Mouse (Mus musculus) liver, postnatal 0 days (tissue): ENCODE results near the gene Slc35c2. TPM values are rescaled to one million over a fixed set of nuclear protein-coding genes. Genes with fewer than 3 reads are reported as not detected.

Source experiments
- ATAC-seq: fragments of 200-750 bp; cut with Nextera tagmentation; 2 replicates; pipeline ENCODE4 v1.8.0; 2017; ENCODE audit warnings: mild to moderate bottlenecking, moderate library complexity
- DNase-seq: peaks from one replicate; pipeline ENCODE4 v3.0.0-alpha.2; 2016
- H3K27ac ChIP-seq: fragments of 300-500 bp; sonication (generic); 2 replicates; pipeline ENCODE4 v1.5.1; 2014; ENCODE audit warnings: antibody characterized with exemption, moderate library complexity, mild to moderate bottlenecking, low read depth
- H3K27me3 ChIP-seq: fragments of 300-500 bp; sonication (generic); 2 replicates; pipeline ENCODE4 v1.6.1; 2014; ENCODE audit warnings: low read length, control low read depth, mixed read lengths; ENCODE audit not compliant: insufficient read depth
- H3K36me3 ChIP-seq: fragments of 300-500 bp; sonication (generic); replicated peaks from 2 replicates; pipeline ENCODE4 v1.6.1; 2014; ENCODE audit warnings: mild to moderate bottlenecking, control low read depth, low read length, moderate library complexity, mixed read lengths; ENCODE audit not compliant: insufficient read depth
- H3K4me1 ChIP-seq: fragments of 300-500 bp; sonication (generic); 2 replicates; pipeline ENCODE4 v1.6.1; 2014; ENCODE audit warnings: antibody characterized with exemption, mild to moderate bottlenecking, control low read depth; ENCODE audit not compliant: insufficient read depth
- H3K4me2 ChIP-seq: fragments of 300-500 bp; sonication (generic); 2 replicates; pipeline ENCODE4 v1.6.1; 2014; ENCODE audit warnings: low read depth, mild to moderate bottlenecking, low read length, moderate library complexity, mixed read lengths
- H3K4me3 ChIP-seq: fragments of 300-500 bp; sonication (generic); 2 replicates; pipeline ENCODE4 v1.5.1; 2014; ENCODE audit warnings: low read depth, low read length
- H3K9ac ChIP-seq: fragments of 300-500 bp; sonication (generic); replicated peaks from 2 replicates; pipeline ENCODE4 v1.6.1; 2014; ENCODE audit warnings: mild to moderate bottlenecking, moderate library complexity
- H3K9me3 ChIP-seq: fragments of 300-500 bp; sonication (generic); 2 replicates; pipeline ENCODE4 v1.6.1; 2016; ENCODE audit warnings: mild to moderate bottlenecking, control low read depth, low read length, mixed read lengths
- CTCF ChIP-seq: sonication (generic); IDR thresholded peaks from 2 replicates; pipeline ENCODE4 v1.5.1; 2016; ENCODE audit warnings: antibody characterized with exemption, low read depth
- EP300 ChIP-seq: IDR thresholded peaks from 2 replicates; pipeline ENCODE4 v1.6.1; 2016; ENCODE audit warnings: antibody characterized with exemption, low read depth, mild to moderate bottlenecking
- WGBS: fragments of 180-500 bp; shearing (Covaris S2); extraction: QIAGEN DNeasy Blood & Tissue Kit; methylation state at CpG from one replicate; pipeline ENCODE4 v1.1.7; 2014; ENCODE audit not compliant: insufficient replicate concordance; 5-methylcytosine and 5-hydroxymethylcytosine counted together
- polyA plus RNA-seq: library from polyadenylated mRNA; unstranded; fragments of >200 nt; fragmentation: Nextera tagmentation; extraction: Ambion mirVana; gene quantifications from 2 replicates; pipeline ENCODE4 v1.2.1, GENCODE M21; 2015

The Slc35c2 gene
- polyA plus RNA-seq, 1 experiment from 2014 or later = 30.5 TPM

DNA sequence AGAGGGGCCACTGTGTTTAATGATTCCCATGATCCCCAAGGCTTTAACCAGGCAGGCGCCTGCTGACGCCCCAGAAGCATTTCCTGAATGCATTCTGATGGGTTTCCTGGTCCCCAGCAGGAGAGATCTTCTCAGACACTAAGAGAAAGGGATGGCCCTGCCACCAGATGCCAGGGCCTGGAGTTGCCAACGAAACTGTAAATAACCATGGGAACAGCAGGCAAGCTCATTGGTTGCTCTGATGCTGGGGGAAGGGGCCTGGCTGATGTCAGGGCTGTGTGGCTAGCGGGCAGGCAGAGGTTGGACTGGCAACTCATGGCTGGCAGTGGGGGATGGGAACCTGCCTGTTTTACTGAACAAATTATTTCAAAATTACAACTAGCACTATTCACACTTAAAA lies 14.1 kb downstream of the Slc35c2 start:
- TF ChIP-seq EP300 (no peak), CTCF (no peak)

DNA sequence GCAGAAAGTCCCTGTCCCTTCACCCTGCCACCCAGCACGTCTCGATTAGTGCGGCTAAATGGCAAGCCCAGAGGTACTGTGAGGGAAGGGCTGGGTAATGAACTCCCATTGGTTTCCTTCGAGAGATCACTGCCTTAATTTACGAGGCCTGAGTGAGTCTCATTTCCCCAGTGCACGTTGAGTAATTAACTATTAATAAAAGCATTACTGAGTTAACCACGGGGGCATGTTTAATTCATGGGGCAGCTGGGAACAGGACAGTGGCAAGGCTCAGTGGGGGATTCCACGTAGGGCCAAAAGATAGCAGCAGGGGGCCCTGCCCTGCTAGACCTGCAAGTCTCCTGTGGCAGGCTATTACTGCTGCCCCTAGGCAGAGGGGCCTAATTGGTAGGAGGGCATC lies 16.3 kb downstream of the Slc35c2 start:
- H3K27ac ChIP-seq = no peak overlapping the region
- H3K4me1 ChIP-seq = no peaks in the 10 kb centered on the region
- ATAC-seq = no peak
- H3K9ac ChIP-seq = no peak overlapping the region
- no peak overlapping the region for H3K4me3 ChIP-seq
- TF ChIP-seq EP300 = no peak
- TF ChIP-seq CTCF = no peak
- H3K4me2 ChIP-seq = no peak overlapping the region
- no peaks in the 10 kb centered on the region for H3K9me3 ChIP-seq
- 0 out of 2 replicates have a peak, but pooled peaks cover under 1% of the 10 kb centered on the region for H3K36me3 ChIP-seq
- 22% methylated on average over 8 of the region's 8 CpGs for WGBS
- H3K27me3 ChIP-seq = 0 out of 2 replicates have a peak, but pooled peaks cover 3% of the 10 kb centered on the region
- DNase-seq = no peak

More for the DNA sequence above, 14.1 kb downstream of the Slc35c2 start:
- DNase-seq = no peak
- ATAC-seq = no peak
- no peak overlapping the region for H3K4me2 ChIP-seq
- no peak overlapping the region for H3K9ac ChIP-seq
- no peak overlapping the region for H3K27ac ChIP-seq
- WGBS = 30% methylated on average over 4 of the region's 4 CpGs
- H3K9me3 ChIP-seq = no peaks in the 10 kb centered on the region
- H3K4me3 ChIP-seq = no peak overlapping the region
- H3K36me3 ChIP-seq = peaks cover 14% of the 10 kb centered on the region; the same call in 1 of the 2 replicates
- no peaks in the 10 kb centered on the region for H3K27me3 ChIP-seq
- no peaks in the 10 kb centered on the region for H3K4me1 ChIP-seq

DNA sequence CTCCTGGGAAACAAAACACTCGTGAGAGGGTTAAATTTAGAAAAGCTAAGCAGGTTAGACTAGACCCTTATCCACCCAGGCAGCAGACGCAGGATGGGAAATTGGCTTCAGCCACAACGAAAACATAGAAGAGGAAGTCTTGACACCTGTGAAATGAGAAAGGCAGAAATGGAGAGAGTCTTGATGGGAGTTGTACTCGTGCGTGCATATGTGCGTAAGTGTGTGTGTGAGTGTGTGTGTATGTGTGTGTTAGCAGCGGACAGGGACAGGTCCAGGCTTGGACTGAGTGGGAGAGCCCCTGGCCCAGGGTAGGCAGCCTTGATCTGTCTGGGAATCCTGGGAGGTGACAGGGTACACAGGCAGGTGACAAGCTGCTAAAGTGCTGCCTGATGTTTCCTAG lies 16.8 kb downstream of the Slc35c2 start:
- DNase-seq (no peak), ATAC-seq (no peak)
- 0 out of 2 replicates have a peak, but pooled peaks cover 3% of the 10 kb centered on the region for H3K27me3 ChIP-seq
- no peak overlapping the region for H3K27ac ChIP-seq
- H3K4me3 ChIP-seq = no peak overlapping the region
- H3K36me3 ChIP-seq = no peaks in the 10 kb centered on the region
- H3K4me2 ChIP-seq = no peak overlapping the region
- TF ChIP-seq CTCF (no peak), EP300 (no peak)
- no peak overlapping the region for H3K9ac ChIP-seq
- H3K9me3 ChIP-seq = no peaks in the 10 kb centered on the region
- WGBS = 26% methylated on average over 7 of the region's 7 CpGs
- H3K4me1 ChIP-seq = no peaks in the 10 kb centered on the region

- no peak for TF ChIP-seq EP300
- TF ChIP-seq CTCF = no peak
- Histone ChIP-seq H3K9me3 (no peaks in the 10 kb centered on the region), H3K27ac (no peak overlapping the region), H3K36me3 (no peaks in the 10 kb centered on the region), H3K9ac (no peak overlapping the region), H3K4me3 (no peak overlapping the region), H3K27me3 (0 out of 2 replicates have a peak, but pooled peaks cover 7% of the 10 kb centered on the region), H3K4me1 (no peaks in the 10 kb centered on the region), H3K4me2 (no peak overlapping the region)
- no peak for DNase-seq
- no peak for ATAC-seq
- WGBS = 26% methylated on average over 12 of the region's 12 CpGs
Measured at GRCm38 (mm10) chr2:165266739-165267138, 20.9 kb downstream of the Slc35c2 start.

DNA sequence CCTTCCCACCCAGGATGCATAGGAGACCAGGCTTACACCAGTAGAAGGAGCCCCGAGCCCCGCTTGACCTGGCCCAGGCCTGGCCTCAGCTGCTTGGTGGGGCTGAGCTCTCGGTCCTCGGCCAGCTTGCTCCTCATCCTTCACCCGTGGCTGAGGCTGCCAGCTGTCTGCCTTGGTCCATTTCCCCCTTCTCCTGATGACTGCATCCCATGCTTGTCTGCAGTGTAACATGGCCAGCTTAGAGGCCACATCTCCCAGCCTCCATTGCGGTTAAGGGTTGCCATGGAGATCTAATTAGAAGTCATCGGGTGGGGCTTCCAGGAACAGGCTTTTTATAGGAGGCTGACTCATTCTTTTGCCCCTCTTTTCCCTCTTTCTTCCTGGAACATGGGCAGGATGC lies 23.8 kb downstream of the Slc35c2 start:
- no peak for TF ChIP-seq EP300
- TF ChIP-seq CTCF = no peak
- Histone ChIP-seq H3K9ac (no peak overlapping the region), H3K4me2 (no peak overlapping the region), H3K4me1 (no peaks in the 10 kb centered on the region), H3K27me3 (0 out of 2 replicates have a peak, but pooled peaks cover 7% of the 10 kb centered on the region), H3K4me3 (no peak overlapping the region), H3K36me3 (no peaks in the 10 kb centered on the region), H3K9me3 (no peaks in the 10 kb centered on the region), H3K27ac (no peak overlapping the region)
- DNase-seq (no peak), ATAC-seq (no peak)
- WGBS = 67% methylated on average over 7 of the region's 7 CpGs

- Histone ChIP-seq H3K9me3 (no peaks in the 10 kb centered on the region), H3K9ac (no peak overlapping the region), H3K4me1 (no peaks in the 10 kb centered on the region), H3K27ac (no peak overlapping the region), H3K4me2 (no peak overlapping the region), H3K36me3 (no peaks in the 10 kb centered on the region), H3K4me3 (no peak overlapping the region), H3K27me3 (0 out of 2 replicates have a peak, but pooled peaks cover 7% of the 10 kb centered on the region)
- DNase-seq = no peak
- TF ChIP-seq EP300 (no peak), CTCF (no peak)
- no peak for ATAC-seq
- 50% methylated on average over 18 of the region's 18 CpGs for WGBS
Measured at GRCm38 (mm10) chr2:165262274-165262990, 25.2 kb downstream of the Slc35c2 start.
